Mouse (Mus musculus): Measurements from ENCODE around the gene Gm4307.
"Not testable (repeated sequence)": the region's sequence is repeated elsewhere in the genome, so short reads cannot be mapped to it uniquely, and the experiment has no call there.

The Gm4307 gene

GRCm38 (mm10) chr10:100361038-100361437 is at the start of gene Gm4307:
Gene Gm4307 (plus strand): TSS chr10:100361338.
- DNase-seq (ENCODE audit: low spot score in 2 of 2): not testable (repeated sequence)

GRCm38 (mm10) chr10:100335376-100335775 is 25.8 kb upstream of the Gm4307 start, which contains the start of gene Gm4301:
Gene Gm4301 (plus strand): TSS chr10:100335676.
- not testable (repeated sequence) for DNase-seq (ENCODE audit: low spot score in 2 of 2)

GRCm38 (mm10) chr10:100340536-100340935 is 20.6 kb upstream of the Gm4307 start, which contains the start of gene Gm4302:
Gene Gm4302 (plus strand): TSS chr10:100340836.
- DNase-seq (ENCODE audit: low spot score in 2 of 2): not testable (repeated sequence)

DNA sequence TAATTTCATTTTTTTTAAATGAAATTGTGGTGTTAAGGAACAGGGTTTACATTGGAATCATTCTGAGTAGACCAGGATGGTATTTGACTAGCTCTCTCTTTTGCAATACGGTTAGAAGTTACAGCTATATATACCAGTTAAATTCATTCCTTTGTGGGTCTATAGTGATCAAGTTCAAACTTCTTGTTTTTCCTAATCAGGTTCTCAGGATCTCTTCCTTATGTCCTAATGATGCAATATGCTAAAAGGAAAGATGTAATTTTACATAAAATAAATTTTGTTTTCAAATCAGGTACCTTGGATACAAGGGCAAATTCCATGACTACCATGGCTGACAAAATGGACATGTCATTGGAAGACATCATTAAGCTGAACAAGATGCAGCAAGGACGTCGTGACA is 15.5 kb upstream of the Gm4307 start, which contains the start of gene Gm4303:
Gene Gm4303 (plus strand): TSS at position 301 of the 400 bp plus-strand sequence.
- not testable (repeated sequence) for DNase-seq (ENCODE audit: low spot score in 2 of 2)

- DNase-seq (ENCODE audit: low spot score in 2 of 2): not testable (repeated sequence)
These were observed 10.3 kb upstream of the Gm4307 start, which contains the start of gene Gm4305 for GRCm38 (mm10) chr10:100350793-100351192. Gene Gm4305 (plus strand): TSS chr10:100351093.

DNA sequence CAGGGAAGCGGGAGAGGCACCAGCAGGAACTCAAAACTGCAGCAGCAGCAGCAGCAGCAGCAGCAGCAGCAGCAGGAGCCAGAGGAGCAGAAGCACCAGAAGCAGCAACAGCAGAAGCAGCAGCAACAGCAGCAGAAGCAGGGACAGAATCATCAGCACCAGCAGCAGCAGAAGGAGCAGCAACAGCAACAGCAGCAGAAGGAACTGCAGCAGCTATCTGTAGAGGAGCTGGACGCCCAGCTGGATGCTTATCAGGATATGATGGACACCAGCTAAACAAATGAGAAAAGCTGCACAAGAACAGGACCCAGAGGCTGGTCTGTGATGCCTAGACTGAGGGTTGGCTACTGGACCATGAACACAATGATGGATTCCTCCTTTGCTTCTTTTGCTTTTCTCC is 4.3 kb upstream of the Gm4307 start:
- DNase-seq (ENCODE audit: low spot score in 2 of 2): peak in 1 of 2 experiments; percentile 11

- not testable (repeated sequence) for DNase-seq (ENCODE audit: low spot score in 2 of 2)
These were observed 21.3 kb downstream of the Gm4307 start, which contains the start of gene Gm4312 for GRCm38 (mm10) chr10:100382460-100382859. Gene Gm4312 (minus strand): TSS chr10:100382560.

DNA sequence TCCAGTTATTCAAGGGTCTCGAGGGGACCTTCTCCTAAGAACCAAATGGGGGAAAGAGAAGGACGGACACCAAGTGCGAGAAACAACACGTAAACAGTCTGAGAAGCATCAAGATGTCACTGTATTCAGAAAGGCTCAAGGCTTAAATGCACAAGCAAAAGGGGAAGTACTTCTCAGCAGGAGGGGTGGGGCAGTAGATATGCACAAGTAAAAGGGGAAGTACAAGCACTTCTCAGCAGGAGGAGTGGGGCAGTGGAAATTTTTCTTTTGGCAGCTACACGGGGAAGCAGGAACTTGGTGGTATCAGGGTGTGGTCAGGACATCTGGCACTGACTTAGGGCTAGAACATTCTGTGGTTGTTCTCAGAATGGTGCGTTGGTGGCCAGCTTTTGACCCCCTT is 41.2 kb downstream of the Gm4307 start:
- DNase-seq (ENCODE audit: low spot score in 2 of 2): not testable (repeated sequence)

Measured in thymus, postnatal 10 days (tissue).